Mouse (Mus musculus) bone marrow macrophage, adult 2 months (primary cell): ENCODE data around the gene Fam169b.

Experiments
- CTCF ChIP-seq: IDR thresholded peaks from 2 replicates; pipeline ENCODE4 v1.5.1; 2012; ENCODE audit warnings: low read depth, mild to moderate bottlenecking, low read length, moderate library complexity
- POLR2A ChIP-seq: IDR thresholded peaks from 2 replicates; pipeline ENCODE4 v1.6.1; 2012; ENCODE audit warnings: mild to moderate bottlenecking, low read depth, low read length, borderline replicate concordance

DNA sequence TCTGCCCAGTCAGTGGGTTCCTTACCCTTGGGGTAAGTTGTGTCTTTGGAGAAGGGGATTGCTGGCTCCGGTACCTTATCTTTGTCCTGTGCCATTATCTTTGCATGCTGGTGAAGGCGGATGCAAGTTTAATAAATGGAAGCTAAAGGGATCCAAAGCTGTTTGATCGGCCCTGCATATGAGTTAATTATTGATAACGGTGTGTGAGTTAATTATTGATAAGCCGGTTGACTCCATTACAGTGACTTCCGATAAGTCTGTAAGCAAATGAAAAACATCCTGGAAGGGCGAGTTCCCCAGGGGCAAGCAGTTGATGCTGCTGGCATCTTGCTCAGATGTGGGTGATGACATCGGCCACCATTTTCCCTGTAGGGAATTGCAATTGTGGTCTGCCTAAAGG, 33.1 kb downstream of the Fam169b start:
- no peak for TF ChIP-seq CTCF
- no peak for TF ChIP-seq POLR2A
